Mouse (Mus musculus) heart, embryonic 14.5 days (tissue): Measurements from ENCODE around the gene Cbln3. TPM values are rescaled to one million over a fixed set of nuclear protein-coding genes. Genes with fewer than 3 reads are reported as not detected.

ENCODE experiments used
- ATAC-seq: fragments of 200-750 bp; cut with Nextera tagmentation; 2 replicates; pipeline ENCODE4 v1.8.0; 2017; ENCODE audit warnings: low read depth, moderate TSS enrichment; ENCODE audit not compliant: insufficient number of reproducible peaks, insufficient read depth, low FRiP score
- H3K27ac ChIP-seq, 2 experiments: fragments of 200-500 bp in 1 of 2; fragments of 300-500 bp in 1 of 2; sonication (generic) in 1 of 2; replicated peaks in 1 of 2; 2 replicates each; pipeline ENCODE4 v1.5.1; 2012 to 2014; ENCODE audit warnings: low read depth in 2 of 2, low read length in 2 of 2, control low read depth in 1 of 2, mild to moderate bottlenecking in 1 of 2, mixed read lengths in 1 of 2; ENCODE audit not compliant: control insufficient read depth in 1 of 2, insufficient read depth in 1 of 2
- H3K27me3 ChIP-seq: fragments of 300-500 bp; sonication (generic); 2 replicates; pipeline ENCODE4 v1.6.1; 2014; ENCODE audit warnings: mild to moderate bottlenecking, low read length, control low read depth; ENCODE audit not compliant: control insufficient read depth, insufficient read depth
- H3K36me3 ChIP-seq: fragments of 300-500 bp; sonication (generic); 2 replicates; pipeline ENCODE4 v1.6.1; 2014; ENCODE audit warnings: mild to moderate bottlenecking, control low read depth, low read length, mixed read lengths; ENCODE audit not compliant: control insufficient read depth, insufficient read depth
- H3K4me1 ChIP-seq, 2 experiments: fragments of 200-500 bp in 1 of 2; fragments of 300-500 bp in 1 of 2; sonication (generic) in 1 of 2; 2 replicates each; pipeline ENCODE4 v1.6.1; 2012 to 2014; ENCODE audit warnings: low read length in 2 of 2, control low read depth in 1 of 2, mixed read lengths in 1 of 2; ENCODE audit not compliant: control insufficient read depth in 2 of 2, insufficient read depth in 2 of 2
- H3K4me2 ChIP-seq: fragments of 300-500 bp; sonication (generic); 2 replicates; pipeline ENCODE4 v1.6.1; 2014; ENCODE audit warnings: mild to moderate bottlenecking, low read length
- H3K4me3 ChIP-seq, 2 experiments: fragments of 200-500 bp in 1 of 2; fragments of 300-500 bp in 1 of 2; sonication (generic) in 1 of 2; 2 replicates each; pipeline ENCODE4 v1.5.1; 2012 to 2014; ENCODE audit warnings: low read length in 2 of 2, mild to moderate bottlenecking in 2 of 2, control low read depth in 1 of 2, low read depth in 1 of 2, moderate library complexity in 1 of 2; ENCODE audit not compliant: control insufficient read depth in 1 of 2, insufficient read depth in 1 of 2
- H3K9ac ChIP-seq: fragments of 300-500 bp; sonication (generic); 2 replicates; pipeline ENCODE4 v1.6.1; 2014; ENCODE audit warnings: mild to moderate bottlenecking, low read length
- H3K9me3 ChIP-seq: fragments of 300-500 bp; sonication (generic); 2 replicates; pipeline ENCODE4 v1.6.1; 2016; ENCODE audit warnings: low read length, control low read depth; ENCODE audit not compliant: control insufficient read depth
- WGBS: fragments of 180-500 bp; shearing (Covaris S2); extraction: QIAGEN DNeasy Blood & Tissue Kit; methylation state at CpG from one replicate; pipeline ENCODE4 v1.1.7; 2014; 5-methylcytosine and 5-hydroxymethylcytosine counted together
- polyA plus RNA-seq: library from polyadenylated mRNA; unstranded; fragments of >200 nt; fragmentation: Nextera tagmentation; extraction: Ambion mirVana; gene quantifications from 2 replicates; pipeline ENCODE4 v1.2.1, GENCODE M21; 2014

Cbln3 gene
- polyA plus RNA-seq, 1 experiment from 2014 or later: 0.61 TPM

DNA sequence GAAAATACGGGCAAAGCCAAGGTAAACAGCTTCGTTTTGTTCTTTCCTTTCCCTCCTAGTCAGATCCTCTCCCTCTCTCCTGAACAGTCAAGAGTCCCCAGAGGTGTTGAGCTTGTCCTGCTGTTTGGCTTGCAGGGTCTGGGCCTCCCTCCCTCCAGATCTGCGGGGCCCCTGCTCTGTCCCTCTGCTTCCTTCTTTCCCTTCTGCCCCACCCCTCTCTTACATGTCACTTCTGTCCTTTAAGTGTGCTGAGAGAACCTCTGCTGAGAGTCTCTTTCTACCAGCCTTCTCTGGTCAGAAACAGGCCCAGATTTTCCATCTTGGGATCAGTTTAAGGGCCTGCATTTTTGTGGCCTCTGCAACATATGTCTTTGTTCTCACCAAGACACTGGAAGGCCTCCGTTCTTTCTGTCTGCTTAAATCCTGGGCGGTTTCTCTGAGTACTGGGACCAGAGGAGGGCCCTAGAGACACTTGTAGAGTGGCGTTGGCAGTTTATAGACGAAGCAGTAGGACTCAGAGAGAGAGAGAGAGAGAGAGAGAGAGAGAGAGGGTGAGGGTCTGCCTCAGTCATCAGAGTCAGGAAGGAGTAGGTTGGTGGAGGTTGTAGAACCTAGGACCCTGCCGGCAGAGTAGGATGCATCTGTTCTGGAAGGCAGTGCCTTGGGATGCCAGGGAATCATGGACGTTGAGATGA is 29.6 kb downstream of the Cbln3 start:
- H3K9ac ChIP-seq: peak overlapping the region; percentile 88
- no peaks in the 10 kb centered on the region for H3K9me3 ChIP-seq
- H3K4me1 ChIP-seq: peaks cover 32 to 54% of the 10 kb centered on the region in 2 experiments
- no peak for ATAC-seq
- under 1% methylated on average over 9 of the region's 9 CpGs for WGBS
- peak overlapping the region; percentile 93 to 95 for H3K27ac ChIP-seq
- H3K27me3 ChIP-seq: no peaks in the 10 kb centered on the region
- peak overlapping the region; percentile 70 to 88 for H3K4me3 ChIP-seq
- peak overlapping the region; percentile 88 for H3K4me2 ChIP-seq
- H3K36me3 ChIP-seq: peaks cover 12% of the 10 kb centered on the region

DNA sequence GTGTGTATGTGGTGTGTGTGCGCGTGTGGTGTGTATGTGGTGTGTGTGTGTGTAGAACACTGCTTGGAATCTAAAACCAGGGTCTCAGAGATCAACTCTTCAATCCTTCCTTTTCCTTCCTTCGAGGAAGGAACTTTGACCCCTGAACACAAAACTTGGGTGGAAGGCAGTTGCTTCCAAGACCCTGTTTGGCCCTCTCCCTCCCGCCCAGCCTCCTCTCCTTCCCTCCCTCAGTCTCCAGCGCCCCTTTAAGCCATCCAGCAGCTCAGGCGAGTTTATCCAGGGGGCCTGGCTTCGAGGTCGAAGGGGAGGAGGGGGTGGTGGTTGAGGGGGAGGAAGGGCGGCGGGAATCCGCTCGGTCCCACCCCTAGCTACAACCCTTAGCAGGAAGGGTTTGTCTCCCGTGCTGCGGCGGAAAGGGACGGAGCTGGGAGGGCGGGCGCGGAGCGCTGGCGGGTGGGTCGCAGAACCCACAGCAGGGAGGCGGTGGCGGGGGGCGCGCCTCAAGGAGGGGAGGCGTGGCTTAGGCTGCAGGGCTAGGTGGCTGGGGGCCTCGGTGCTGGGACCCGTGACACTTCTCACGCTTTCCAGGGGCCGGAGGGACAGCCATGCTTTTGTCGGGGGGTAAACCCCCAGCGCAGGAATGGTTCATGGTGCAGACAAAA is 30.4 kb downstream of the Cbln3 start, which contains the start of gene Nynrin:
Gene Nynrin, plus strand, starts transcription at position 390 of the 665 bp plus-strand sequence.
- H3K4me1 ChIP-seq: peaks cover 29 to 49% of the 10 kb centered on the region in 2 experiments
- ATAC-seq: peak; percentile 88
- 1% methylated on average over 30 of the region's 33 CpGs for WGBS

DNA sequence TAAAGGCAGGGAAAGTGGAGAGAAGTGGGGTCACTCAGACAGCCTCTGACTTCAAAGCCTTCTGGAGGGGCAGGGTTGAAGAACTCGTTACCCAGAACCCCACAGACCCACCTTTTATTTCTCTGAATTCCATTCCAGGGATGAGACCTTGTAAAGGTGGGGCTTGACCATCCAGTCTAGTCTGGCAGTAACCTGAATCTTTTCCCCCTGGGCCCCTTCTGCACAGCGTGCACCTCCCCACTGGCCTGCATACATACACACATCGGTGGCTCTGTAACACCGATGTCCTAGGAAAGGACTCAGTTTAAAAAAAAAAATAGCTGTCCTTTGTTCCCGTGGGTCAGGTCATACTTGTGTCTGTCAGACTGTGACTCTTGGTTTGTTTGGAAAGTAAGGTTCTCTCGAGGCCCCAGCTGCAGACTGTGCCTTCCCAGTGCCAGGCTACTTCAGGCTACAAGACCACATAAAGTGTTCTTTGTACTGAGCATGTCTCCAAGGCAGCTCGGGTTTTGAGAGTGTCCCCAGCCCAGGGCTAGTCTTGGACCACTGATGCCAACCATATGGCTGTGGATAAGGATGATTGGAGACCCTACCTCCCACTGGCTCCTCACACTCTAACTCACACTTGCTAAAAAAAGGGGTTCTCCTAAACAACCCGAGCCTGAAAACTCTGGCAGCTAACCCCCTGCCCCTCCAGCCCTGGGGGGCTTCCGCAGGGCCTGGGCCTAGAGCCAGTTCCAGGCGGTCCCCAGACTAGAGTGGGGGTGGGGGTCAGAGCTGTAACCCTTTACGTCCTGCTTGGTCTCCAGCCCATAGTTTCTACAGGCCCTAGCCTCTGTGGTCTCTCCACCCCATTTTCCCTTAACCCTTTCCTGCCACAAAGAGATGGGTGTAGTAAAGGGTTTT is 31.3 kb downstream of the Cbln3 start:
- peak overlapping the region; percentile 70 to 88; a peak in 3 of 4 replicates for H3K4me3 ChIP-seq
- 9% methylated on average over 11 of the region's 11 CpGs for WGBS
- peak overlapping the region; percentile 88 for H3K4me2 ChIP-seq
- peak overlapping the region; percentile 88 for H3K9ac ChIP-seq
- H3K9me3 ChIP-seq: no peaks in the 10 kb centered on the region
- H3K27ac ChIP-seq: peak overlapping the region; percentile 93 to 95
- H3K4me1 ChIP-seq: peaks cover 29 to 44% of the 10 kb centered on the region in 2 experiments
- peaks cover 4% of the 10 kb centered on the region; the same call in 1 of the 2 replicates for H3K36me3 ChIP-seq
- ATAC-seq: peak; percentile 62
- H3K27me3 ChIP-seq: no peaks in the 10 kb centered on the region

More for the DNA sequence above, 30.4 kb downstream of the Cbln3 start, which contains the start of gene Nynrin:
- Histone ChIP-seq H3K4me3 (peak within 1 kb of the TSS; percentile 70 to 88), H3K36me3 (peaks cover 6% of the 10 kb centered on the region), H3K27ac (peak within 1 kb of the TSS; percentile 93 to 95), H3K27me3 (no peaks in the 10 kb centered on the region), H3K9me3 (no peaks in the 10 kb centered on the region), H3K9ac (peak within 1 kb of the TSS; percentile 88), H3K4me2 (peak within 1 kb of the TSS; percentile 88)

DNA sequence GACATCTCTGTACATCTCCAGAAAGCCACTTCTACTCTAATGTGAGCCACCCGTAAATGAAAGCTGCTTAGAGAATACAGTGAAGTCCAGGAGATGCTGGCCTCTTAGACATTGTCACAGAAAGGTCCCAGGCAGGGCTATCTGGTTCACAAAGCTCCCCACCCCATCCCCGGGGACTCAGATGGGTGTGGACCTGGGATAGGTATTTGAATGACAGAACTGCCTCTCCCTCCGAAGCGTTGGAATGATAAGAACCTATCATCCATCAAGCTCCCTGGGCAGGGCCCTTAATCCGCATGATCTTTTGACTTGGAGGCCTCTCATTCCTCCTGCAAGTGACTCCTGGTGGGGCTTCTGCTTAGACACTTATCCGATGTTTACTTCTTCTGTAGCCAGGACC is 33.3 kb downstream of the Cbln3 start:
- no peaks in the 10 kb centered on the region for H3K36me3 ChIP-seq
- H3K4me3 ChIP-seq: no peak overlapping the region
- H3K27me3 ChIP-seq: no peaks in the 10 kb centered on the region
- H3K9ac ChIP-seq: no peak overlapping the region
- no peak overlapping the region for H3K27ac ChIP-seq
- no peak for ATAC-seq
- peaks cover 19 to 24% of the 10 kb centered on the region in 2 experiments for H3K4me1 ChIP-seq
- WGBS: 45% methylated on average over 6 of the region's 6 CpGs
- H3K4me2 ChIP-seq: no peak overlapping the region
- H3K9me3 ChIP-seq: no peaks in the 10 kb centered on the region

DNA sequence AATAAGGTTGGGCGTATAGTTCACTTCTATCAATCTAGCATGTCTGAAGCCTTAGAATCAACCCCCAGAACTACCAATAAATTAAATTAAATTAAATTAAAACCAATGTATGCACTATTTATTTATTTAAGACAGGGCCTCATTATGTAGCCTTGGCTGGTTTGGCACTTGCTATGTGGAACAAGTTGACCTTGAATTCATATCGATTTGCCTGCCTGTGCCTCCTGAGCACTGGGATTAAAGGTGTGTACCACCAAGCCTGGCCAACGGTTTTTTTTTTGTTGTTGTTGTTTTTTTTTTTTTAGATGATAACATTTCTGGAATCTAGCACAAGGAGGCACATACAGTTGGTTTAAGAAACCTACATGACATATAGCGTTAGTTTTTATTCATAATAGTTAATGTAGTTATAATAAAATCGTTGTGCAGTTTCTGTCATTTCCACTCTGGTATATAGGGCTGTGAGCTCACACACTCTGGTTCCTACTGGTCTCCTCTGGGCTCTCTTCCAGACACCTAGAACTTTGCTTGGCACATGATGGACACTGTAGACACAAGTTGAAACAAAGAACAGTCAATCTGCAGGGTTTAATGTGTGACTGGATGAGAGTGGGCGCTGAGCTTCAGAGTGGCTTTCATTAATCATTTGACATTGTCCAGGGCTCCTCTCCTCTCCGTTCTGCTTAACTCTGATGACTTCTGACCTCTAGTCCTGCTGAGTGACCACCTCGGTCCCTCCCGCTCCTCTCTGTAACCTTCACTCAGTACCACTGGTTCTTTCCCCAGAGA is 38.5 kb downstream of the Cbln3 start:
- Histone ChIP-seq H3K9ac (no peak overlapping the region), H3K36me3 (no peaks in the 10 kb centered on the region), H3K9me3 (no peaks in the 10 kb centered on the region), H3K4me2 (no peak overlapping the region), H3K27ac (no peak overlapping the region), H3K4me3 (no peak overlapping the region), H3K4me1 (no peaks in the 10 kb centered on the region; a peak in 1 of 4 replicates), H3K27me3 (no peaks in the 10 kb centered on the region)
- 55% methylated on average over 9 of the region's 9 CpGs for WGBS
- no peak for ATAC-seq

DNA sequence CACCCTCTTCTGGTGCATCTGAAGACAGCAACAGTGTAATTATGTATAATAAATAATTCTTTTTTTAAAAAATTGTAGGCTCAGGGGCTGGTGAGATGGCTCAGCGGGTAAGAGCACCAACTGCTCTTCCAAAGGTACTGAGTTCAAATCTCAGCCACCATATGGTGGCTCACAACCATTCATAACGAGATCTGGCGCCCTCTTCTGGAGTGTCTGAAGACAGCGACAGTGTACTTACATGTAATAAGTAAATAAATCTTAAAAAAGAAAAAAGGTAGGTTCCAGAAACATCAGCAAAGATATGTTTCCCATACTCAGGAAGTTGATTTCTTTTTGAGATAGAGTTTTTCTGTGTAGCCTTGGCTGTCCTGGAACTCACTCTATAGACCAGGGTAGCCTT is 41.4 kb downstream of the Cbln3 start:
- ATAC-seq: no peak
- WGBS: 84% methylated on average over 4 of the region's 4 CpGs
- H3K36me3 ChIP-seq: no peaks in the 10 kb centered on the region
- no peak overlapping the region for H3K27ac ChIP-seq
- no peak overlapping the region for H3K4me2 ChIP-seq
- H3K4me1 ChIP-seq: no peaks in the 10 kb centered on the region; a peak in 1 of 4 replicates
- H3K9me3 ChIP-seq: no peaks in the 10 kb centered on the region
- H3K4me3 ChIP-seq: no peak overlapping the region
- H3K27me3 ChIP-seq: no peaks in the 10 kb centered on the region
- H3K9ac ChIP-seq: no peak overlapping the region
